Mouse (Mus musculus) spleen, adult 18-20 months (tissue): ENCODE measurements around the gene Kcna2.

Experiments used
- DNase-seq, 2 experiments: peaks; one replicate each; pipeline ENCODE4 v3.0.0; 2022; ENCODE audit warnings: mixed read lengths in 2 of 2

The Kcna2 gene

DNA sequence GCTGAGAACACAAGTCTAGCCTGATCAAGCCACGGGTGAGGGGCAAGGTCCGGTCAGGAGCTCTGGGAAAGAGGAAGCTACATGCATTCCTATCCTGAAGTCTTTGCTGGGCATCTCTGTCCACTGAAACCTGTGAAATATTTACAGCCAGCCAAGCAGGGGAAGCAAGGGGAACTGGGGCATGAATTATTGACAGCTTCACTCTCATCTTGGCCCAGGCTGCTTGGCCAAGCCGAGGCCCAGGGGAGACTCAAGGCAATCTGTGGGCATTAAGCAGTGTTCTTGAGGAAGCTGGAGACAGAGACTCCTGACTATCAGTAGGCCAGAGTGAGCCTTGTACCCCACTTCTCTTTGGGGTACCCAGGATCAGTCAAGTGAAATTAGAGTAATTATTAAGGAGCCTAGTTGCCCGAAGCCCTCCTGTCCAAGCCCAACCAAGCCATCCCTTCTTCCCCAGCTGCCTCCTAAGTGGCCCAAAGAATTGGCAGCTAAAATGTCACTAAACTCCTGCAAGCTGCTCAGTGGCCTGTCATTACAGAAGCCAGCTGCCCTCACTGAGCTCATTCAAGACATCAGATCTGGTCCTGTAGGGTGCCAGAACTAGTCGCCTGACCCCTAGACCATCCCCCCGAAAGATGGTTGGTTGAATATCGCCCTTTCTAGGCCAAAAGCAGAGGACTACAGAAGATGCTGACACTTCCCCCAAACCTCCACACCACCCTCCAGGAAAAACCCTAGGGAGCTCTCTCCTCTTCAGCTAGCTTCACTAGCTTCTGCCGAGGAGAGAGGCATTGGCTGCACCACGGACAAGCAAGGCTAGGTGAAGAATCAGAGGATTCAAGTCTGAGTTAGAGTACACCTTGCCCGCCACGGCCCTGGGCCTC is 53.1 kb downstream of the Kcna2 start:
- no peak for DNase-seq

DNA sequence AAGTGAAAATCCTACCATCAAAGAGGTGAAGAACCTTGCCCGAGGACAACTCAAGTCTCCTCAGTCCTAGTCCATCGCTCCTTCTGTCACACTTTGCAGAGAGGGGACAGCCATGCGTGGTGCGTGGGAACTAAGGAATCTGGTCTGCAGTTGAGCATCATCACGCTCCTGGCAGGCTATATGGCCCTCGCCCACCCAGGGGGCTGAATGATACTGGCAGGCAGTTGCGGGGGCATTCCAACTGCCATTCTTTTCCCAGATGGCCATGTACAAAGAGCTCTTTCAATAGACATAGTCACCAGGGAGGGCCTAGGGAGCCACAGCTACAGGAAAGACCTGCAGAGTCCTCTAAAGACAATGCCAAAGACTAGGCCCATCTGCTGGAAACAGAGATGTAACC is 57.9 kb downstream of the Kcna2 start:
- DNase-seq, result no peak

DNA sequence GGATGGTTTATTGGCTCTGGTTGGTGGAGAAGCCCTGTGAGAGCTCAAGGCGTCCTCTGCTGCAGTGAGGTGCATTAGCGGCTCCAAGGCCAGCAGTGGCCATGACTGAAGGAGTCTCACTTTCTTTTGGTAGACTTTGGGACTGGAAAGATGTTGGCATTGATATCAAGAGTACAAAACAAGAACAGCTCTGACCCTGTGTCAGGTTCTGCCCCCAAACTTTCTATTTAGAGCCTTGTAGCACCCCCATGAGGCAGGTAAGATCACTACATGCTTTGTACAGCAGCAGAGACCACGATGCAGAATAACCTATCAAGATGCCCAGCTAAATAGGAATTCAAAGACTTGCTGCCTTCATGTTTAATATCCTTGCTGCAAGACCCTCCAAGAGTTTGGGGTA is 58.5 kb downstream of the Kcna2 start:
- DNase-seq, result no peak

DNA sequence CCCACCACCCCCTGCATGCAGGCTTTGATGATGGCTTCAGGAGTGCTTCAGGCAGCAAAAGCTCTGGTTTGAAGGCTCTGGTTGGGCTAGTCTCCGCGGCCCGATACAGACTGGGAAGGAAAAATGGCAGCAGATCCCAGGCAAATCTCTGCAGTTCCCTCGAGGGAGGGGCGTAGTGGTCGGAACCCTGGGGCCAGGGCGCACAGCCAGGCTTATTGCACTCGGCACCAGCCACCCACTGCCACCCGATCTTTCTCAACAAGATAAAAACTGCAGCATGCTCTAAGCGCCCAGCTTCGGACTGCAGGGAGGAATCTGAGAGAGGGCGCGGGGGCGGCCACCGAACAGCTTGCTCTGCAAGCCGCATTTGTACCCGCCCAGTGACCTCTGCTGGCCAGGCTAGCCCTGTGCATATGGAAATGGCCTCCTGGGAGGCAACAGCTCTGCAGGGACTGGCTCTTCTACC is 58.9 kb downstream of the Kcna2 start:
- DNase-seq, result no peak

DNA sequence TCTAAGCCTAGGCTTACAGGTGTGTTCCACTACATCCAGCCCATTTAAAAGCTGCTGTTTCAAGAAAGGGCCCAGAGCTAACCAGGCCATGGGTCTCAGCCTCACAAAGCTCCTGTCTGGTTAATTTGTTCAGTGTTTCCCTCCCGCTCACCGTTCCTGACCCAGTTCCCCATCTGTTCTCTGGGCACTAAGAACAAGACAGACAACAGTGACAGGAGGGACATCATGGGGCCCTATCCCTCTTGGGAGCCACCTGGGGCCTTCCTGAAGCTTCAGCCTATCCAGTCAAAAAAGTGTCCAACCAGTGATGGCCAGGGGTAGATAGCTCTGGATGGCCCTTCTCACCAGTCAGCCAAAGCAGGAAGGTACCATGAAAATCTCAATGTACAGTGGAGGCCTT is 61.8 kb downstream of the Kcna2 start:
- DNase-seq, result no peak
